ENCODE assay signal across 8 mouse cellular contexts in the genomic region with DNA sequence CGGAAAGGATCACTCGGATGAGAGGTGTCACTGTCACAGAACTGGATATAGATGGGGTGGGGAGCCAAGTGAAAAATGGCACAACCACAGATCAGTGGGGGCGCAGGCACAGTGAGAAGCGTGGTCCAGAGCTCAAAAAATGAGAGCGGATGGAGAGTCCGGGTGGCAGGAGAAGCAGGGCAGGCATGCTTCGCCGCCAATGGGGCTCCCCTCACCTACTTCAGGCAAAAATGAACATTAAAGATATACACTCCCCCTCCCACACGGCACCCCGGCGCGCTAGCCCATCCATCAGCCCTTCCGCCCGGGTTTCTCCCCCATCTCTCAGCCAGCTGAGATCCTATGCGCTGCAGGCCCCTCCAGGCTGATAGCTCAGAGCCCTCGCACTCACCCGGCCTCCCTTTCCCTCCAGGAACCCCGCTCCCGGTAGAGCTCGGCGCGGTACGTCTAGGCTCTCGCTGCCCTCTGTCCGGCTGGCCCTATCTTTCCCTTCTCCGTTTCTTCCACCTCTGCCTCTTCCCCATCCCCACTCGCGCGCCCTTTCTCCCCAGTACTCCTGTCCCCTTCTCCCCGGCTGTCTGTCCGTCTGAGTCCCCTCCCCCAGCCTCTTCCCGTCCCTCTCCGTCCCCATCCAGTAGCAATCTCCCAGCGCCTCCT. TPM values are rescaled to one million over a fixed set of nuclear protein-coding genes. Genes with fewer than 3 reads are reported as not detected.
A peak's percentile ranks its signal among the peaks of the same experiment; 100 is the strongest.
DNase-seq lines count a peak whose midpoint lies in the region; ATAC-seq lines count a peak whose summit lies in the region.

No protein-coding gene starts in this region.

- H3K9me3 ChIP-seq in heart, embryonic 11.5 days (replicated peaks; ENCODE audit: control insufficient read depth, low read length) = no peaks in the 10 kb centered on the region
- H3K9me3 ChIP-seq in hindbrain, embryonic 10.5 days = no peaks in the 10 kb centered on the region
- no peaks in the 10 kb centered on the region for H3K9me3 ChIP-seq in liver, embryonic 16.5 days (replicated peaks; ENCODE audit: control insufficient read depth, low read length)

- DNase-seq in heart, postnatal 10 days = no peak
- peak; percentile 56 for DNase-seq in thymus, postnatal 4 days
- DNase-seq in thymus, postnatal 10 days (ENCODE audit: low spot score in 2 of 2) = no peak
- peak; percentile 49 for DNase-seq in hindbrain, embryonic 10.5 days (ENCODE audit: low spot score)
- DNase-seq in layer of hippocampus, adult 11-12 months (ENCODE audit: low spot score) = no peak
- no peak for DNase-seq in natural killer cell, adult 2 months (ENCODE audit: low spot score in 2 of 2)

- peak overlapping the region; percentile 74 for H3K9ac ChIP-seq in heart, embryonic 11.5 days (ENCODE audit: low read depth, low read length)
- H3K9ac ChIP-seq in liver, embryonic 16.5 days (ENCODE audit: low read depth, low read length) = peak overlapping the region; percentile 69

- H3K27me3 ChIP-seq in heart, embryonic 11.5 days (ENCODE audit: control insufficient read depth, insufficient read depth, low read length) = no peaks in the 10 kb centered on the region
- H3K27me3 ChIP-seq in hindbrain, embryonic 10.5 days (ENCODE audit: insufficient read depth, poor library complexity, severe bottlenecking) = 0 out of 2 replicates have a peak, but pooled peaks cover 6% of the 10 kb centered on the region
- no peaks in the 10 kb centered on the region for H3K27me3 ChIP-seq in liver, embryonic 16.5 days (ENCODE audit: control insufficient read depth, insufficient read depth, low read depth, low read length)

- H3K36me3 ChIP-seq in heart, embryonic 11.5 days (ENCODE audit: control insufficient read depth, insufficient read depth, low read length) = no peaks in the 10 kb centered on the region
- H3K36me3 ChIP-seq in hindbrain, embryonic 10.5 days = no peaks in the 10 kb centered on the region
- H3K36me3 ChIP-seq in liver, embryonic 16.5 days (ENCODE audit: control insufficient read depth, insufficient read depth) = no peaks in the 10 kb centered on the region

- peak overlapping the region; percentile 70; the same call in 1 of the 2 replicates for H3K27ac ChIP-seq in heart, embryonic 11.5 days (ENCODE audit: low read depth, low read length)
- peak overlapping the region; percentile 95 for H3K27ac ChIP-seq in hindbrain, embryonic 10.5 days
- H3K27ac ChIP-seq in liver, embryonic 16.5 days (ENCODE audit: low read length) = no peak overlapping the region; the same call in 1 of the 2 replicates

- peak overlapping the region; percentile 63 for H3K4me3 ChIP-seq in heart, embryonic 11.5 days (ENCODE audit: low read depth, low read length)
- peak overlapping the region; percentile 80 for H3K4me3 ChIP-seq in hindbrain, embryonic 10.5 days
- peak overlapping the region; percentile 74 for H3K4me3 ChIP-seq in liver, embryonic 16.5 days (ENCODE audit: low read depth, low read length)

- H3K4me2 ChIP-seq in heart, embryonic 11.5 days = peak overlapping the region; percentile 90
- peak overlapping the region; percentile 97 for H3K4me2 ChIP-seq in liver, embryonic 16.5 days (ENCODE audit: low read depth, low read length)

- peaks cover 37% of the 10 kb centered on the region for H3K4me1 ChIP-seq in heart, embryonic 11.5 days (ENCODE audit: control insufficient read depth, insufficient read depth, low read length)
- H3K4me1 ChIP-seq in hindbrain, embryonic 10.5 days (replicated peaks) = peaks cover 75% of the 10 kb centered on the region
- H3K4me1 ChIP-seq in liver, embryonic 16.5 days (ENCODE audit: control insufficient read depth, low read depth, low read length) = peaks cover 24% of the 10 kb centered on the region

- intact Hi-C loops in heart, postnatal 10 days (cut with DNase I) = no loop called here

- 4% methylated on average over 34 of the region's 34 CpGs for WGBS in heart, embryonic 11.5 days (ENCODE audit: insufficient replicate concordance)
- WGBS in hindbrain, embryonic 10.5 days = 2% methylated on average over 34 of the region's 34 CpGs
- WGBS in liver, embryonic 16.5 days (ENCODE audit: insufficient replicate concordance) = 8% methylated on average over 34 of the region's 34 CpGs

- no peak for ATAC-seq in heart, embryonic 11.5 days (replicated peaks; ENCODE audit: insufficient number of reproducible peaks, low FRiP score, low TSS enrichment)
- ATAC-seq in liver, embryonic 16.5 days (ENCODE audit: low read depth) = no peak

RNA-seq across cellular contexts. Expression of a gene that starts 0.8 kb away (rescaled TPM):
- polyA plus RNA-seq in heart, embryonic 11.5 days (2014; fragmentation: Nextera tagmentation; extraction: Ambion mirVana) = 2.9 and 3.1 TPM in 2 replicates
- total RNA-seq in heart, postnatal 10 days (2021) = 1 to 10 TPM; 2.2 to 3.4 TPM
- 8.8 and 17.7 TPM in 2 replicates for polyA plus RNA-seq in hindbrain, embryonic 10.5 days (2016; fragmentation: Nextera tagmentation; extraction: Ambion mirVana)
- 0.84 and 1.1 TPM in 2 replicates for polyA plus RNA-seq in liver, embryonic 16.5 days (2015; fragmentation: Nextera tagmentation; extraction: Ambion mirVana)

RNA-seq across cellular contexts. Expression of a gene that starts 3.2 kb away (rescaled TPM):
- 12.4 and 15.1 TPM in 2 replicates for polyA plus RNA-seq in heart, embryonic 11.5 days (2014; fragmentation: Nextera tagmentation; extraction: Ambion mirVana)
- total RNA-seq in heart, postnatal 10 days (2021) = 10 to 100 TPM; 11.3 to 13.8 TPM
- 24.4 and 26.1 TPM in 2 replicates for polyA plus RNA-seq in hindbrain, embryonic 10.5 days (2016; fragmentation: Nextera tagmentation; extraction: Ambion mirVana)
- polyA plus RNA-seq in liver, embryonic 16.5 days (2015; fragmentation: Nextera tagmentation; extraction: Ambion mirVana) = 5.1 and 5.3 TPM in 2 replicates

RNA-seq across cellular contexts. Expression of a gene that starts 15.1 kb away (rescaled TPM):
- polyA plus RNA-seq in heart, embryonic 11.5 days (2014; fragmentation: Nextera tagmentation; extraction: Ambion mirVana) = 9.1 and 11.4 TPM in 2 replicates
- total RNA-seq in heart, postnatal 10 days (2021) = 1 to 10 TPM; 5.5 to 5.7 TPM
- 14.5 and 16.3 TPM in 2 replicates for polyA plus RNA-seq in hindbrain, embryonic 10.5 days (2016; fragmentation: Nextera tagmentation; extraction: Ambion mirVana)
- polyA plus RNA-seq in liver, embryonic 16.5 days (2015; fragmentation: Nextera tagmentation; extraction: Ambion mirVana) = 16.9 and 19.8 TPM in 2 replicates

RNA-seq across cellular contexts. Expression of a gene that starts 25.4 kb away (rescaled TPM):
- 0.31 and 0.59 TPM in 2 replicates for polyA plus RNA-seq in heart, embryonic 11.5 days (2014; fragmentation: Nextera tagmentation; extraction: Ambion mirVana)
- under 1 TPM; 0.12 to 0.15 TPM for total RNA-seq in heart, postnatal 10 days (2021)
- 0.75 and 1.7 TPM in 2 replicates for polyA plus RNA-seq in hindbrain, embryonic 10.5 days (2016; fragmentation: Nextera tagmentation; extraction: Ambion mirVana)
- not detected in 2 replicates for polyA plus RNA-seq in liver, embryonic 16.5 days (2015; fragmentation: Nextera tagmentation; extraction: Ambion mirVana)

Comparison
In these comparisons a context has a peak if more than half of its experiments do, and no peak if none do; other contexts are left out.
1. DNase-seq: peak in thymus, postnatal 4 days (single experiment) and hindbrain, embryonic 10.5 days (single experiment); none in heart, postnatal 10 days (0 of 2), thymus, postnatal 10 days (0 of 2), layer of hippocampus, adult 11-12 months (single experiment) and natural killer cell, adult 2 months (0 of 2).
2. Peak in every context shown above with its lines, with median percentiles within 50 percentile points of each other: H3K4me3 ChIP-seq.